Mouse (Mus musculus) heart, adult 2 months (tissue): ENCODE results near the gene Tfb1m. TPM values are rescaled to one million over a fixed set of nuclear protein-coding genes. Genes with fewer than 3 reads are reported as not detected.

Experiments
- DNase-seq, 2 experiments: peaks; one replicate each; pipeline ENCODE4 v3.0.0; 2021
- H3K27ac ChIP-seq: fragments of 200-600 bp; 2 replicates; pipeline ENCODE4 v1.8.1; 2022
- H3K27me3 ChIP-seq: fragments of 200-500 bp; 2 replicates; pipeline ENCODE4 v1.6.1; 2012; ENCODE audit warnings: mild to moderate bottlenecking, low read length, inconsistent platforms, mixed read lengths; ENCODE audit not compliant: control insufficient read depth, insufficient read depth
- H3K36me3 ChIP-seq: fragments of 200-500 bp; 2 replicates; pipeline ENCODE4 v1.6.1; 2012; ENCODE audit warnings: low read length, inconsistent platforms; ENCODE audit not compliant: control insufficient read depth, insufficient read depth
- H3K4me1 ChIP-seq: fragments of 200-500 bp; 2 replicates; pipeline ENCODE4 v1.6.1; 2011; ENCODE audit warnings: low read length; ENCODE audit not compliant: control insufficient read depth, insufficient read depth
- H3K4me3 ChIP-seq: fragments of 200-600 bp; 2 replicates; pipeline ENCODE4 v1.8.1; 2022
- H3K79me2 ChIP-seq: fragments of 200-500 bp; replicated peaks from 2 replicates; pipeline ENCODE4 v1.6.1; 2012; ENCODE audit warnings: mild to moderate bottlenecking, inconsistent platforms, low read length, moderate library complexity, mixed read lengths; ENCODE audit not compliant: control insufficient read depth, insufficient read depth
- H3K9ac ChIP-seq: fragments of 200-500 bp; 2 replicates; pipeline ENCODE4 v1.6.1; 2012; ENCODE audit warnings: low read depth, mild to moderate bottlenecking, control low read depth, inconsistent platforms, low read length, mixed read lengths
- CTCF ChIP-seq: fragments of 200-600 bp; IDR thresholded peaks from 2 replicates; pipeline ENCODE4 v1.8.1; 2022; ENCODE audit warnings: antibody characterized with exemption, mild to moderate bottlenecking, moderate library complexity
- EP300 ChIP-seq: fragments of 200-500 bp; IDR thresholded peaks from 2 replicates; pipeline ENCODE4 v1.6.1; 2011; ENCODE audit warnings: low read depth, low read length, control low read depth; ENCODE audit not compliant: insufficient read depth
- POLR2A ChIP-seq: fragments of 200-500 bp; IDR thresholded peaks from 2 replicates; pipeline ENCODE4 v1.6.1; 2011; ENCODE audit warnings: mild to moderate bottlenecking, low read depth, low read length, control low read depth; ENCODE audit not compliant: insufficient read depth
- WGBS: fragments of 180-500 bp; shearing (Covaris S2); methylation state at CpG from one replicate; pipeline ENCODE4 v1.1.7; 2018; 5-methylcytosine and 5-hydroxymethylcytosine counted together
- intact Hi-C: fragments of 180-260 bp; cut with DNase I; formaldehyde crosslinking; loops from one replicate; pipeline ENCODE4 v1.15.1; 2025
- polyA plus RNA-seq: library from polyadenylated mRNA; depleted of rRNA; stranded (reverse); fragments of >200 nt; gene quantifications from 2 replicates; pipeline ENCODE4 v1.2.3, GENCODE M21; 2012
- total RNA-seq, 2 experiments: library from RNA; stranded (reverse); gene quantifications; 2 replicates each; pipeline ENCODE4 v1.2.3; 2021

The Tfb1m gene
- total and polyA plus RNA-seq, 3 experiments = 4.8 to 11.0 (median 9.7) TPM

DNA sequence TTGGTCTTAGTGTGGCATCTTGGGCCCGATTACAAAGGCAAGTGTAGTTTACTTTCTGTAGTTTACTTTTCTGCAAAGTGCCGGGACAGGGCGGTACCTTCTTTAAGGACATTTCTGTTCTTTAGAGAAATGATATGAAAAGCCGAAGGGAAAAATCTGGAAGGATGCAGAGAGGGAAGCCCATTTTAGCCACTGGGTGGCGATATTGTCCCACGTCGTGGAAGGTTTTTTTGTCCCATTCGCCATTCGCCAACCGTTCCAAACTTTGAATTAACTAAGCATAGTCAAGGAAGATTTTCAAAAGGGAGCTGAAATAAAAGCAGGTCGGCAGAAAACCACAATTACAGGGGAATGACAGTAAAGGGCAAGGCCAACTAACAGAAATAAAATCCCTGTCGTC, 13.3 kb upstream of the Tfb1m start:
- no peaks in the 10 kb centered on the region for H3K27me3 ChIP-seq
- 3% methylated on average over 12 of the region's 12 CpGs for WGBS
- no peak overlapping the region for H3K4me3 ChIP-seq
- H3K27ac ChIP-seq = no peak overlapping the region
- H3K9ac ChIP-seq = no peak overlapping the region
- DNase-seq = peak; percentile 53 to 77
- intact Hi-C loops = loop anchor here (1.0 to 5.0 kb wide), 2 partner anchors 221 to 291 kb away; no protein-coding TSS in a partner anchor
- H3K79me2 ChIP-seq = no peaks in the 10 kb centered on the region
- H3K36me3 ChIP-seq = no peaks in the 10 kb centered on the region
- no peaks in the 10 kb centered on the region for H3K4me1 ChIP-seq
- TF ChIP-seq POLR2A (no peak), EP300 (peak; percentile 63; the same call in 1 of the 2 replicates), CTCF (peak; percentile 96)

DNA sequence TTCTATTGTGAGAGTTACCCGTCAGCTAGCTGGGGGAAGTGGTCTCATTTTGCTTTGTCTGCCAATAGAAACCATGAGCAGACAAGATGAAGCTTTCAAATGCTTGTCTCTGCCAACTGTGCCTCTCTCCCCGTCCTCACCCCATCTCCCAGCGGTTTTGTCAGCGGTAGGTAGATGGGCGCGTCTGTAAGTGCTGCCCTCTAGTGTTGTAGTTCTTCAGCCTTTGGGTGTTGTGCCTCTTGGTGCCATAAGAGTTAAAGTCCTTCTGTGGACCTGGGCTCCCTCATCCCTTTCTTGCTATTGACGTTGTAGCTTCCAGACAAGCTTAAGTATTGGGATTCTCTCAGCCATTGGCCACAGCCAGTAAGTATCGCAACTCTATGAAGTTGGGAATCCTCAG, 4.8 kb upstream of the Tfb1m start:
- 41% methylated on average over 8 of the region's 8 CpGs for WGBS

DNA sequence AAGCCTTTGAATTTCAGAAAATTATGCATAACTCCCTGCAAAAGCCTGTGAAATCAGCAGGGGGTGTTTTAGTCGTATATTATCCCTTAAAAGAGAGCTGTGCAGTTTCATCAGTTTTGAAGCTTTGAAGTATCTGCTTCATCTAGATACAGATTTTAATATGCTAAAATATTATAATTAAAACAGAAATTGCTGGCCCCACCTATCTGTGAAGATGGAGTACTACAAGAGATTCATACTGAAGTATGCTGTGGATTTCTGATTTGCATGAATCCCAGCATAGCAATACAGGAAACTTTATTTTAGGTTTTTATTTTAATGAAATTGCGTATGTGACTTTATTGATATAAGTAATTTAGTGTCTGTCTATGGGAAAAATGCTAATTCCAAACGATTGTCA, 3.0 kb upstream of the Tfb1m start:
- intact Hi-C loops = no loop called here
- peaks cover 3% of the 10 kb centered on the region; the same call in 1 of the 2 replicates for H3K36me3 ChIP-seq
- no peak overlapping the region for H3K9ac ChIP-seq
- no peak overlapping the region for H3K4me3 ChIP-seq
- H3K27ac ChIP-seq = no peak overlapping the region
- H3K4me1 ChIP-seq = no peaks in the 10 kb centered on the region; the same call in 1 of the 2 replicates
- 63% methylated on average over 3 of the region's 3 CpGs for WGBS
- no peak for DNase-seq
- no peaks in the 10 kb centered on the region for H3K79me2 ChIP-seq
- H3K27me3 ChIP-seq = no peaks in the 10 kb centered on the region
- peak; percentile 71 for TF ChIP-seq CTCF
- no peak for TF ChIP-seq EP300
- TF ChIP-seq POLR2A = no peak

More for the DNA sequence above, 4.8 kb upstream of the Tfb1m start:
- H3K27me3 ChIP-seq = no peaks in the 10 kb centered on the region
- no peak overlapping the region for H3K27ac ChIP-seq
- no peaks in the 10 kb centered on the region for H3K4me1 ChIP-seq
- no peak overlapping the region for H3K4me3 ChIP-seq
- DNase-seq = no peak
- TF ChIP-seq POLR2A (no peak), EP300 (no peak), CTCF (peak; percentile 41)
- H3K79me2 ChIP-seq = no peaks in the 10 kb centered on the region
- H3K9ac ChIP-seq = no peak overlapping the region
- intact Hi-C loops = no loop called here
- H3K36me3 ChIP-seq = no peaks in the 10 kb centered on the region

DNA sequence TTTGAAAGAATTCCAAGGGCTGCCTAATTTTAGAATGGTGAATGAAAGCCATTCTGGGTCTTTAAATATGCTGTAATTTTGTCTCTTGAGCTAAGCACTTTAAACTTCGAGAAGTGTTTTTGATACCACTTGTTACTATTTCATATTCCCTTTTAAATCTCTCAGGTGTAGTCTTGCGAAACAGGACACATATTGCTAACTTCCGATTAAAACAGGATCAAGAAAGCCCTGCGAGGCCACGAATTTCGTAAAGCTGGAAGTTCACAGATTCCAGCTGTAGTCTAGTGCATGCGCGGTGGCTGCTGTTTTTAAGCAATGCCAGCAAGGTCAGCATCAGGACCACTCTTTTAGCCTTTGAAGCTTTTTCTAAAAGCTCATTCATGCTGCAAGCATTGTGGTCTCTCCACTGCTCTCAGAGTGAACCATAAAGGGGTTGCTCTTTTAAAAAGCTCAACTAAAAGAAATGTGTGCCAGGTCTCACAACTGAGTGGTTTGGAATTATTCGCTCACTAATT, 832 bp upstream of the Tfb1m start:
- peak overlapping the region; percentile 86 for H3K27ac ChIP-seq
- H3K79me2 ChIP-seq = no peaks in the 10 kb centered on the region
- TF ChIP-seq CTCF = no peak
- TF ChIP-seq EP300 = no peak
- TF ChIP-seq POLR2A = no peak
- no peaks in the 10 kb centered on the region for H3K27me3 ChIP-seq
- H3K4me1 ChIP-seq = no peaks in the 10 kb centered on the region; the same call in 1 of the 2 replicates
- H3K36me3 ChIP-seq = peaks cover 3% of the 10 kb centered on the region; the same call in 1 of the 2 replicates
- WGBS = 71% methylated on average over 9 of the region's 9 CpGs
- intact Hi-C loops = no loop called here
- H3K9ac ChIP-seq = no peak overlapping the region
- H3K4me3 ChIP-seq = peak overlapping the region; percentile 52
- no peak for DNase-seq

DNA sequence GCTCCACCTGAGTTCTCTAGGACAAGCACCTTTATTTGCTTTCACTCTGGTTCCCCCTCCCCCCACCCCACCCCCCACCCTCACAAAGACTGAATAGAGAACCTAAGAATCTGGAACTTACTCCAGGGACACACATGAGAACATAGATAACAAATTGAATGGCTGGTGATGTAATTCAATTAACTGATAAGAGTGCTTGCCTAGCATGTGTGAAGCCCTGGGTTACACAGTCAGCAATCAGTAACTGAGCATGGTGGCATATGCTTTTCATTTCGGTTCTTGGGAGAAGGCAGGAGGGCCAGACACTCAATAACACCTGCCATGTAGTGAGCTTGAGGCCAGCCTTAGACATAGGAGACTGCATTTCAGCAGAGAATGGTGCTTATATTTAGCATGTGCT, 1.3 kb downstream of the Tfb1m start:
- Histone ChIP-seq H3K36me3 (peaks cover 3% of the 10 kb centered on the region; the same call in 1 of the 2 replicates), H3K79me2 (no peaks in the 10 kb centered on the region; the same call in 1 of the 2 replicates), H3K27me3 (no peaks in the 10 kb centered on the region), H3K27ac (no peak overlapping the region), H3K4me3 (no peak overlapping the region), H3K9ac (no peak overlapping the region), H3K4me1 (no peaks in the 10 kb centered on the region; the same call in 1 of the 2 replicates)
- 35% methylated on average over 1 of the region's 1 CpGs for WGBS
- DNase-seq = no peak
- intact Hi-C loops = no loop called here
- TF ChIP-seq CTCF (no peak), POLR2A (no peak)

DNA sequence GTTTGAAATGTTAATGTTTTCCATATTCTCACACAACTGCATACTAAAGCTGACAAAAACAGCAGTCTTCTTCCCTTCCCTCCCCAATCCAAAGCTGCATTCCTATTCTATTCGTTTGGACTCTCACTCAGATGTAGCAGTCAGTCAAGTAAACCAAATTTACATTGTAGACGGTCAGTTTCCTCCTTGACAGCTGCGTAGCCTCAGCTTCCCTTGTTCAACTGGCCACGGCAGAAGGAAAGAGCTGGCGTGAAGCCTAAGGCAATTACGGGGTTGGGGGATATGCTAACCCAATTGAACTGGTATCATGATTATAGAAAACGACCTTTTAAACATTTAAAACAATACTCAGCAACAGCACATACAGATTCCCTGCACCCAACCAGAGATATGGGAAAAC, 9.9 kb downstream of the Tfb1m start:
- WGBS = 67% methylated on average over 7 of the region's 7 CpGs
- no peak overlapping the region for H3K9ac ChIP-seq
- no peak overlapping the region for H3K27ac ChIP-seq
- no peaks in the 10 kb centered on the region for H3K4me1 ChIP-seq
- H3K36me3 ChIP-seq = no peaks in the 10 kb centered on the region; the same call in 1 of the 2 replicates
- TF ChIP-seq POLR2A (no peak), CTCF (no peak), EP300 (no peak)
- no peak for DNase-seq
- intact Hi-C loops = no loop called here
- H3K27me3 ChIP-seq = no peaks in the 10 kb centered on the region
- no peaks in the 10 kb centered on the region for H3K79me2 ChIP-seq
- no peak overlapping the region for H3K4me3 ChIP-seq
